Mouse (Mus musculus): ENCODE results near the gene Stx18. TPM values are rescaled to one million over a fixed set of nuclear protein-coding genes. Genes with fewer than 3 reads are reported as not detected.

The Stx18 gene
- polyA plus RNA-seq, 1 experiment from 2014 or later: 35.8 TPM

- H3K9me3 ChIP-seq (ENCODE audit: control insufficient read depth, low read length): no peaks in the 10 kb centered on the region
- no peak overlapping the region for H3K4me3 ChIP-seq (ENCODE audit: low read length)
- 0 out of 2 replicates have a peak, but pooled peaks cover 2% of the 10 kb centered on the region for H3K4me1 ChIP-seq (ENCODE audit: control insufficient read depth, insufficient read depth, low read length)
- H3K9ac ChIP-seq (ENCODE audit: low read depth, low read length): no peak overlapping the region
- WGBS: 65% methylated on average over 2 of the region's 2 CpGs
- no peak overlapping the region for H3K4me2 ChIP-seq (ENCODE audit: low read depth, low read length)
- no peaks in the 10 kb centered on the region for H3K27me3 ChIP-seq (replicated peaks; ENCODE audit: control insufficient read depth, insufficient read depth, low read length)
- no peaks in the 10 kb centered on the region for H3K36me3 ChIP-seq (ENCODE audit: control insufficient read depth, insufficient read depth, low read length)
- ATAC-seq: no peak
- no peak overlapping the region for H3K27ac ChIP-seq (ENCODE audit: low read length)
These were observed 26.9 kb downstream of the Stx18 start for GRCm38 (mm10) chr5:38065454-38065853.

GRCm38 (mm10) chr5:38066606-38067005, 28.1 kb downstream of the Stx18 start:
- Histone ChIP-seq H3K27me3 (replicated peaks; ENCODE audit: control insufficient read depth, insufficient read depth, low read length) (no peaks in the 10 kb centered on the region), H3K4me2 (ENCODE audit: low read depth, low read length) (no peak overlapping the region), H3K27ac (ENCODE audit: low read length) (no peak overlapping the region), H3K9ac (ENCODE audit: low read depth, low read length) (no peak overlapping the region), H3K9me3 (ENCODE audit: control insufficient read depth, low read length) (no peaks in the 10 kb centered on the region), H3K4me1 (ENCODE audit: control insufficient read depth, insufficient read depth, low read length) (0 out of 2 replicates have a peak, but pooled peaks cover 2% of the 10 kb centered on the region), H3K4me3 (ENCODE audit: low read length) (no peak overlapping the region), H3K36me3 (ENCODE audit: control insufficient read depth, insufficient read depth, low read length) (no peaks in the 10 kb centered on the region)
- ATAC-seq: no peak
- WGBS: 96% methylated on average over 1 of the region's 1 CpGs

GRCm38 (mm10) chr5:38076326-38076725, 37.8 kb downstream of the Stx18 start:
- 53% methylated on average over 4 of the region's 4 CpGs for WGBS
- ATAC-seq: no peak
- no peaks in the 10 kb centered on the region for H3K27me3 ChIP-seq (replicated peaks; ENCODE audit: control insufficient read depth, insufficient read depth, low read length)
- H3K27ac ChIP-seq (ENCODE audit: low read length): no peak overlapping the region
- no peaks in the 10 kb centered on the region for H3K9me3 ChIP-seq (ENCODE audit: control insufficient read depth, low read length)
- no peaks in the 10 kb centered on the region for H3K4me1 ChIP-seq (ENCODE audit: control insufficient read depth, insufficient read depth, low read length)
- H3K4me3 ChIP-seq (ENCODE audit: low read length): no peak overlapping the region
- no peak overlapping the region for H3K4me2 ChIP-seq (ENCODE audit: low read depth, low read length)
- no peak overlapping the region for H3K9ac ChIP-seq (ENCODE audit: low read depth, low read length)
- no peaks in the 10 kb centered on the region for H3K36me3 ChIP-seq (ENCODE audit: control insufficient read depth, insufficient read depth, low read length)

- no peak overlapping the region for H3K9ac ChIP-seq (ENCODE audit: low read depth, low read length)
- no peak for ATAC-seq
- H3K36me3 ChIP-seq (ENCODE audit: control insufficient read depth, insufficient read depth, low read length): no peaks in the 10 kb centered on the region
- no peak overlapping the region for H3K4me2 ChIP-seq (ENCODE audit: low read depth, low read length)
- no peaks in the 10 kb centered on the region for H3K27me3 ChIP-seq (replicated peaks; ENCODE audit: control insufficient read depth, insufficient read depth, low read length)
- H3K27ac ChIP-seq (ENCODE audit: low read length): no peak overlapping the region
- H3K4me3 ChIP-seq (ENCODE audit: low read length): no peak overlapping the region
- no peaks in the 10 kb centered on the region for H3K4me1 ChIP-seq (ENCODE audit: control insufficient read depth, insufficient read depth, low read length)
- no peaks in the 10 kb centered on the region for H3K9me3 ChIP-seq (ENCODE audit: control insufficient read depth, low read length)
- 81% methylated on average over 3 of the region's 3 CpGs for WGBS
These were observed 40.0 kb downstream of the Stx18 start for GRCm38 (mm10) chr5:38078575-38078974.

- H3K27ac ChIP-seq (ENCODE audit: low read length): no peak overlapping the region
- H3K36me3 ChIP-seq (ENCODE audit: control insufficient read depth, insufficient read depth, low read length): no peaks in the 10 kb centered on the region
- 92% methylated on average over 1 of the region's 1 CpGs for WGBS
- no peaks in the 10 kb centered on the region for H3K9me3 ChIP-seq (ENCODE audit: control insufficient read depth, low read length)
- no peak overlapping the region for H3K4me3 ChIP-seq (ENCODE audit: low read length)
- H3K4me1 ChIP-seq (ENCODE audit: control insufficient read depth, insufficient read depth, low read length): 0 out of 2 replicates have a peak, but pooled peaks cover under 1% of the 10 kb centered on the region
- ATAC-seq: no peak
- no peaks in the 10 kb centered on the region for H3K27me3 ChIP-seq (replicated peaks; ENCODE audit: control insufficient read depth, insufficient read depth, low read length)
- no peak overlapping the region for H3K9ac ChIP-seq (ENCODE audit: low read depth, low read length)
- no peak overlapping the region for H3K4me2 ChIP-seq (ENCODE audit: low read depth, low read length)
These were observed 41.9 kb downstream of the Stx18 start for GRCm38 (mm10) chr5:38080472-38080871.

- no peaks in the 10 kb centered on the region for H3K9me3 ChIP-seq (ENCODE audit: control insufficient read depth, low read length)
- H3K9ac ChIP-seq (ENCODE audit: low read depth, low read length): no peak overlapping the region
- H3K4me2 ChIP-seq (ENCODE audit: low read depth, low read length): no peak overlapping the region
- H3K36me3 ChIP-seq (ENCODE audit: control insufficient read depth, insufficient read depth, low read length): no peaks in the 10 kb centered on the region
- H3K27me3 ChIP-seq (replicated peaks; ENCODE audit: control insufficient read depth, insufficient read depth, low read length): no peaks in the 10 kb centered on the region
- ATAC-seq: no peak
- no peak overlapping the region for H3K27ac ChIP-seq (ENCODE audit: low read length)
- H3K4me3 ChIP-seq (ENCODE audit: low read length): no peak overlapping the region
- WGBS: 58% methylated on average over 3 of the region's 3 CpGs
- H3K4me1 ChIP-seq (ENCODE audit: control insufficient read depth, insufficient read depth, low read length): 0 out of 2 replicates have a peak, but pooled peaks cover 4% of the 10 kb centered on the region
These were observed 44.0 kb downstream of the Stx18 start for GRCm38 (mm10) chr5:38082589-38082988.

GRCm38 (mm10) chr5:38083362-38083761, 44.8 kb downstream of the Stx18 start:
- Histone ChIP-seq H3K9ac (ENCODE audit: low read depth, low read length) (no peak overlapping the region), H3K4me1 (ENCODE audit: control insufficient read depth, insufficient read depth, low read length) (0 out of 2 replicates have a peak, but pooled peaks cover 4% of the 10 kb centered on the region), H3K36me3 (ENCODE audit: control insufficient read depth, insufficient read depth, low read length) (no peaks in the 10 kb centered on the region), H3K4me2 (ENCODE audit: low read depth, low read length) (no peak overlapping the region), H3K4me3 (ENCODE audit: low read length) (no peak overlapping the region), H3K9me3 (ENCODE audit: control insufficient read depth, low read length) (no peaks in the 10 kb centered on the region), H3K27me3 (replicated peaks; ENCODE audit: control insufficient read depth, insufficient read depth, low read length) (no peaks in the 10 kb centered on the region), H3K27ac (ENCODE audit: low read length) (no peak overlapping the region)
- ATAC-seq: no peak
- WGBS: 63% methylated on average over 5 of the region's 5 CpGs

GRCm38 (mm10) chr5:38084616-38085015, 46.1 kb downstream of the Stx18 start:
- Histone ChIP-seq H3K4me1 (ENCODE audit: control insufficient read depth, insufficient read depth, low read length) (0 out of 2 replicates have a peak, but pooled peaks cover 4% of the 10 kb centered on the region), H3K36me3 (ENCODE audit: control insufficient read depth, insufficient read depth, low read length) (no peaks in the 10 kb centered on the region), H3K27ac (ENCODE audit: low read length) (no peak overlapping the region), H3K4me3 (ENCODE audit: low read length) (no peak overlapping the region), H3K27me3 (replicated peaks; ENCODE audit: control insufficient read depth, insufficient read depth, low read length) (no peaks in the 10 kb centered on the region), H3K9me3 (ENCODE audit: control insufficient read depth, low read length) (no peaks in the 10 kb centered on the region), H3K4me2 (ENCODE audit: low read depth, low read length) (no peak overlapping the region), H3K9ac (ENCODE audit: low read depth, low read length) (no peak overlapping the region)
- 37% methylated on average over 8 of the region's 8 CpGs for WGBS
- ATAC-seq: no peak

GRCm38 (mm10) chr5:38085561-38086392, 47.2 kb downstream of the Stx18 start:
- Histone ChIP-seq H3K4me1 (ENCODE audit: control insufficient read depth, insufficient read depth, low read length) (0 out of 2 replicates have a peak, but pooled peaks cover 4% of the 10 kb centered on the region), H3K4me3 (ENCODE audit: low read length) (no peak overlapping the region), H3K27ac (ENCODE audit: low read length) (no peak overlapping the region), H3K36me3 (ENCODE audit: control insufficient read depth, insufficient read depth, low read length) (no peaks in the 10 kb centered on the region), H3K4me2 (ENCODE audit: low read depth, low read length) (no peak overlapping the region), H3K9ac (ENCODE audit: low read depth, low read length) (no peak overlapping the region), H3K9me3 (ENCODE audit: control insufficient read depth, low read length) (no peaks in the 10 kb centered on the region), H3K27me3 (replicated peaks; ENCODE audit: control insufficient read depth, insufficient read depth, low read length) (no peaks in the 10 kb centered on the region)
- 32% methylated on average over 10 of the region's 10 CpGs for WGBS
- no peak for ATAC-seq

Measured in intestine, embryonic 16.5 days (tissue).